Mouse (Mus musculus) intestine, embryonic 14.5 days (tissue): ENCODE results near the gene Il16. TPM values are rescaled to one million over a fixed set of nuclear protein-coding genes. Genes with fewer than 3 reads are reported as not detected.

ENCODE experiments used
- ATAC-seq: fragments of 200-750 bp; cut with Nextera tagmentation; replicated peaks from 2 replicates; pipeline ENCODE4 v1.8.0; 2017; ENCODE audit warnings: low read depth, moderate number of reproducible peaks, moderate TSS enrichment, moderate library complexity; ENCODE audit not compliant: low FRiP score, low TSS enrichment
- DNase-seq: peaks from one replicate; pipeline ENCODE4 v3.0.0-alpha.2; 2018; ENCODE audit warnings: low spot score
- H3K27ac ChIP-seq: fragments of 300-500 bp; sonication (generic); 2 replicates; pipeline ENCODE4 v1.5.1; 2014; ENCODE audit warnings: low read depth, mild to moderate bottlenecking, control low read depth
- H3K27me3 ChIP-seq: fragments of 300-500 bp; sonication (generic); replicated peaks from 2 replicates; pipeline ENCODE4 v1.6.1; 2014; ENCODE audit warnings: low read length, control low read depth; ENCODE audit not compliant: control insufficient read depth, insufficient read depth
- H3K36me3 ChIP-seq: fragments of 300-500 bp; sonication (generic); 2 replicates; pipeline ENCODE4 v1.6.1; 2014; ENCODE audit warnings: low read length, control low read depth; ENCODE audit not compliant: control insufficient read depth, insufficient read depth
- H3K4me1 ChIP-seq: fragments of 300-500 bp; sonication (generic); replicated peaks from 2 replicates; pipeline ENCODE4 v1.6.1; 2014; ENCODE audit warnings: low read length, control low read depth, mixed read lengths; ENCODE audit not compliant: control insufficient read depth, insufficient read depth
- H3K4me2 ChIP-seq: fragments of 300-500 bp; sonication (generic); 2 replicates; pipeline ENCODE4 v1.6.1; 2014; ENCODE audit warnings: low read length
- H3K4me3 ChIP-seq: fragments of 300-500 bp; sonication (generic); 2 replicates; pipeline ENCODE4 v1.5.1; 2014; ENCODE audit warnings: low read depth, low read length, control low read depth, mixed read lengths
- H3K9ac ChIP-seq: fragments of 300-500 bp; sonication (generic); 2 replicates; pipeline ENCODE4 v1.6.1; 2014; ENCODE audit warnings: mild to moderate bottlenecking, low read length
- H3K9me3 ChIP-seq: fragments of 300-500 bp; sonication (generic); 2 replicates; pipeline ENCODE4 v1.6.1; 2016; ENCODE audit warnings: low read length, control low read depth; ENCODE audit not compliant: control insufficient read depth
- WGBS: fragments of 180-500 bp; shearing (Covaris S2); extraction: QIAGEN DNeasy Blood & Tissue Kit; methylation state at CpG from one replicate; pipeline ENCODE4 v1.1.7; 2014; 5-methylcytosine and 5-hydroxymethylcytosine counted together
- polyA plus RNA-seq: library from polyadenylated mRNA; unstranded; fragments of >200 nt; fragmentation: Nextera tagmentation; extraction: Ambion mirVana; gene quantifications from 2 replicates; pipeline ENCODE4 v1.2.1, GENCODE M21; 2014

The Il16 gene
- polyA plus RNA-seq, 1 experiment from 2014 or later, result 3.4 TPM

- Histone ChIP-seq H3K4me1 (0 out of 2 replicates have a peak, but pooled peaks cover under 1% of the 10 kb centered on the region), H3K9me3 (no peaks in the 10 kb centered on the region), H3K9ac (no peak overlapping the region), H3K36me3 (no peaks in the 10 kb centered on the region), H3K4me2 (no peak overlapping the region), H3K4me3 (no peak overlapping the region), H3K27ac (no peak overlapping the region), H3K27me3 (no peaks in the 10 kb centered on the region)
- 92% methylated on average over 3 of the region's 3 CpGs for WGBS
- no peak for ATAC-seq
- DNase-seq, result peak; percentile 18
These were observed 12.7 kb downstream of the Il16 start for GRCm38 (mm10) chr7:83732781-83733180.

- WGBS, result 81% methylated on average over 15 of the region's 15 CpGs
These were observed 13.4 kb downstream of the Il16 start for GRCm38 (mm10) chr7:83731961-83732666.

GRCm38 (mm10) chr7:83731297-83731696, 14.2 kb downstream of the Il16 start:
- H3K27ac ChIP-seq, result no peak overlapping the region
- ATAC-seq, result no peak
- H3K36me3 ChIP-seq, result no peaks in the 10 kb centered on the region
- H3K4me2 ChIP-seq, result no peak overlapping the region
- H3K27me3 ChIP-seq, result no peaks in the 10 kb centered on the region
- peak; percentile 16 for DNase-seq
- no peak overlapping the region for H3K4me3 ChIP-seq
- WGBS, result 77% methylated on average over 6 of the region's 6 CpGs
- H3K4me1 ChIP-seq, result no peaks in the 10 kb centered on the region
- H3K9me3 ChIP-seq, result no peaks in the 10 kb centered on the region
- no peak overlapping the region for H3K9ac ChIP-seq

More at GRCm38 (mm10) chr7:83731961-83732666, 13.4 kb downstream of the Il16 start:
- H3K4me1 ChIP-seq, result no peaks in the 10 kb centered on the region
- no peak overlapping the region for H3K4me3 ChIP-seq
- H3K9me3 ChIP-seq, result no peaks in the 10 kb centered on the region
- no peaks in the 10 kb centered on the region for H3K36me3 ChIP-seq
- H3K4me2 ChIP-seq, result no peak overlapping the region
- no peak overlapping the region for H3K27ac ChIP-seq
- no peaks in the 10 kb centered on the region for H3K27me3 ChIP-seq
- ATAC-seq, result no peak
- peak; percentile 12 for DNase-seq
- no peak overlapping the region for H3K9ac ChIP-seq

- Histone ChIP-seq H3K36me3 (no peaks in the 10 kb centered on the region), H3K27me3 (no peaks in the 10 kb centered on the region), H3K4me3 (no peak overlapping the region), H3K4me2 (no peak overlapping the region), H3K4me1 (no peaks in the 10 kb centered on the region), H3K27ac (no peak overlapping the region), H3K9ac (no peak overlapping the region), H3K9me3 (no peaks in the 10 kb centered on the region)
- no peak for ATAC-seq
- 42% methylated on average over 5 of the region's 5 CpGs for WGBS
- no peak for DNase-seq
These were observed 18.4 kb downstream of the Il16 start for GRCm38 (mm10) chr7:83726936-83727632.

- no peak for ATAC-seq
These were observed 19.7 kb downstream of the Il16 start for GRCm38 (mm10) chr7:83725801-83726200.

GRCm38 (mm10) chr7:83724541-83724940, 21.0 kb downstream of the Il16 start:
- DNase-seq (no peak), ATAC-seq (no peak)
- Histone ChIP-seq H3K4me2 (no peak overlapping the region), H3K36me3 (no peaks in the 10 kb centered on the region), H3K4me3 (no peak overlapping the region), H3K27ac (no peak overlapping the region), H3K9me3 (no peaks in the 10 kb centered on the region), H3K9ac (no peak overlapping the region), H3K4me1 (no peaks in the 10 kb centered on the region), H3K27me3 (no peaks in the 10 kb centered on the region)
- 47% methylated on average over 2 of the region's 2 CpGs for WGBS

More at GRCm38 (mm10) chr7:83725801-83726200, 19.7 kb downstream of the Il16 start:
- Histone ChIP-seq H3K4me3 (no peak overlapping the region), H3K9me3 (no peaks in the 10 kb centered on the region), H3K9ac (no peak overlapping the region), H3K36me3 (no peaks in the 10 kb centered on the region), H3K4me1 (no peaks in the 10 kb centered on the region), H3K27ac (no peak overlapping the region), H3K27me3 (no peaks in the 10 kb centered on the region), H3K4me2 (no peak overlapping the region)
- DNase-seq, result no peak

- Histone ChIP-seq H3K27ac (no peak overlapping the region), H3K9ac (no peak overlapping the region), H3K36me3 (no peaks in the 10 kb centered on the region), H3K4me1 (no peaks in the 10 kb centered on the region), H3K4me3 (no peak overlapping the region), H3K4me2 (no peak overlapping the region), H3K9me3 (no peaks in the 10 kb centered on the region), H3K27me3 (no peaks in the 10 kb centered on the region)
- DNase-seq (peak; percentile 41), ATAC-seq (no peak)
These were observed 21.6 kb downstream of the Il16 start for GRCm38 (mm10) chr7:83723954-83724353.

- H3K4me2 ChIP-seq, result no peak overlapping the region
- no peaks in the 10 kb centered on the region for H3K27me3 ChIP-seq
- DNase-seq, result peak; percentile 24
- no peaks in the 10 kb centered on the region for H3K9me3 ChIP-seq
- no peaks in the 10 kb centered on the region for H3K4me1 ChIP-seq
- ATAC-seq, result no peak
- H3K27ac ChIP-seq, result no peak overlapping the region
- H3K4me3 ChIP-seq, result no peak overlapping the region
- WGBS, result 87% methylated on average over 8 of the region's 8 CpGs
- no peak overlapping the region for H3K9ac ChIP-seq
- H3K36me3 ChIP-seq, result no peaks in the 10 kb centered on the region
These were observed 22.3 kb downstream of the Il16 start for GRCm38 (mm10) chr7:83723221-83723620.

GRCm38 (mm10) chr7:83722485-83722884, 23.0 kb downstream of the Il16 start:
- no peak overlapping the region for H3K9ac ChIP-seq
- no peaks in the 10 kb centered on the region for H3K9me3 ChIP-seq
- no peak overlapping the region for H3K4me2 ChIP-seq
- DNase-seq, result no peak
- no peak overlapping the region for H3K4me3 ChIP-seq
- H3K4me1 ChIP-seq, result no peaks in the 10 kb centered on the region
- H3K27me3 ChIP-seq, result no peaks in the 10 kb centered on the region
- no peaks in the 10 kb centered on the region for H3K36me3 ChIP-seq
- H3K27ac ChIP-seq, result no peak overlapping the region
- 84% methylated on average over 14 of the region's 14 CpGs for WGBS
- ATAC-seq, result no peak
